Mouse (Mus musculus): Measurements from ENCODE around the gene Gm4922. TPM values are rescaled to one million over a fixed set of nuclear protein-coding genes. Genes with fewer than 3 reads are reported as not detected.
A peak's percentile ranks its signal among the peaks of the same experiment; 100 is the strongest.

Gm4922 gene
- not detected for total RNA-seq (2021)
- long read RNA-seq, experiment 1: 0 reads
- long read RNA-seq, experiment 2: 0 reads

DNA sequence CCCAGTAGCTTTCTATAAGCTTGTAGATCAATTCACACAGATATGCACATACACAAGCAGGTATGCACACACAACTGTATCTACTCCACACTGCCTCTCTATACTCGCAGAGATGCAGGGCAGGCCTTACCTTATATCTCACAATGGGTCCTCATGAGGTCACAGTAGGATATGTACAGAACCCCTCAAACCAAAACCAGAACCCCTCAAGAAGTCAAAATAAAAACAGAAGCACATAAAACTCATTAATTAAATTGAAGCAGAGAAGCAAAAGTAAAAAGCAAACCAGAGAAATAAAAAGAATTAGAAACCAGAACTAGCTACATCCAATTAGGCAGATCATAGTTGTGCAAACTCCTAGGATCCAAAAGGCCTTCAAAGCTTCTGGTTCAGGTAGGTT is at the start of gene Gm4922:
Gene Gm4922 (minus strand): TSS at position 101 of the 400 bp plus-strand sequence.
- intact Hi-C loops (cut with DNase I): no loop called here
- DNase-seq (ENCODE audit: low spot score in 2 of 2): no peak

DNA sequence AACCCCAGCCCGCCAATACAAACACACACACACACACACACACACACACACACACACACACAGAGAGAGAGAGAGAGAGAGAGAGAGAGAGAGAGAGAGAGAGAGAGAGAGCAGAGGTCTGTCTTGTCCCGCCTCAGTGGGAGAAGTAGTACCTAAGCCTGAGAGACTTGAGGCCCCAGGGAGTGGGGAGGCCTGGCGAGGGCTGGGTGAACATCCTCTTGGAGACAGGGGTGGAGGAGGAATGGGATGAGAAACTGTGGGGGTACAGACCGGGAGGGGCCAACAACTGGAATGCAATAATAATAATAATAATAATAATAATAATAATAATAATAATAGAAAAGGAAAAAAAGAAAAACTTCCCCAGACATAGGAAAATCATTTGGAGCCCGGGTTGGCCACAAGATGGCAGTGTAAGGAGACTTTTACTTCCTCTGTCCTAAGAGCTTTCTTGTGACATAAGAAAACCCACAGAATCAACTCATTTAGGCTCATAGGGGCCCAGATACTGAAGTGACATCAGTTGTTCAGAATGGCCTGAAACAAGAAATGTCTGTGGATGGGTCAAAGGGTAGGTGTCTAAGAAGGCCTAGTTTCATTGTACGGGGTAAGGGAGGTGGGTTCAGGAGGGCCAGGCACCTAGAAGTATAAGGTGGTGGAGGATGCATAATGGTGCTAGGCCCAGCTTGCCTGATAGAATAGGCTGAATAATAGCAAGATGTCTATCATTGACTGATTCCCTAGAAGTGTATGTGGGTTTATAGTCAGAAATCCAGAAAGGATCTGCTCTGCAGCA is 49.3 kb upstream of the Gm4922 start:
- intact Hi-C loops (cut with DNase I): loop anchor here (2.0 to 5.0 kb wide), 2 partner anchors 69 to 274 kb away; no protein-coding TSS in a partner anchor
- DNase-seq (ENCODE audit: low spot score in 2 of 2): peak; percentile 28 to 51

DNA sequence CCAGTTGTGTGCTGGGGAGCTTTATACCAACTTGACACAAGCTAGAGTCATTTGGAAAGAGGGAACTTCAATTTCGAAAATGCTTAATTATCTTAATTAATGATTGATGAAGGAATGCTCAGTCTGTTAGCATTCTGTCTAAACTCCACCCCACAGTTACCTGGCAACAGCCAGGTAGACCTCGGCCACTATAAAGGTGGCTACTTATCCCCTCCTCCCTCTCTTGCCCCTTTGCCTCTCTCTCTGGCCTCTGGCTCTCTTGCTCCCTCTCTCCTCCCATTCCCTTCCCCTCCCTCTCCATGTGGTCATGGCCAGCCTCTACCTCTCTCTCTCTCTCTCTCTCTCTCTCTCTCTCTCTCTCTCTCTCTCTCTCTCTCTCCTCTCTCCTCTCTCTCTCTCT is 47.8 kb upstream of the Gm4922 start:
- DNase-seq (ENCODE audit: low spot score in 2 of 2): no peak
- intact Hi-C loops (cut with DNase I): no loop called here

DNA sequence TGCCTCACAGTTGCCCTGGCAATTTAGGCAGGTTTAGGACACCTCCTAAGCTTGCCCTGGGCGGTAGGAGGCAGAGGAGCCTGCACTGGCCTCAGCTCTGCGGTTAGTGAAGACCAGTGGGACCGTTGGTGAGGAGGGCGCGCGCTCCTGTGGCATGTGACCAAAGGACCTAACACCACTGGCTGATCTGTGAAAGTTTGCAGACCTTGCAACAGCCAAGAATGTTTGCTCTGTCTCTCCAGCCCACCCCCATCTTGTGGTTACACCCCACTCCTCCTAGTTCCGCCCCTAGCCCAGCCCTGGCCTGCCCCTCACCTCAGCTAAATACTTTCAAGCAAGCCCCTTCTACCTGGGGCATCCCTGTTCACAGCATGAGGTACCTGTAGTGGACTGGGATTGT is 45.2 kb upstream of the Gm4922 start:
- no peak for DNase-seq (ENCODE audit: low spot score in 2 of 2)
- intact Hi-C loops (cut with DNase I): no loop called here

DNA sequence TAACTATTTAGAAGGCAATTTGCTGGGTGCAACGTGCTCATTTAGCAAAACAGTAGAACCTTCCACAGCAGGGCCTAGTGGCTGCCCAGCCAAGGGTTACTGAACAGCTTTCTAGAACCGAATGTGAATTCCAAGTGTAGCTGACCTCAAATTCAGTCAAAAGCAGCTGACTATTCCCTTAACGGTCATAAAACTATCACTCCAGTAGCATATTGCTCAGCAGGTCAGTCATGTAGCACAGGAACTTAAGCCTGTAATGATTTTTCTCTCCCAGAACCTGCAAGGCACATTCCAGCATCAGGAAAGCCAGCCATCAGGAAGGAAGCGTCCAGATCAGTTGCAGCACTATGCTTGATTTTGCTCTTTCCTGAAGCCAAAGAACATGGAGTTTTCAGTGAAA is 43.8 kb upstream of the Gm4922 start:
- DNase-seq (ENCODE audit: low spot score in 2 of 2): no peak
- intact Hi-C loops (cut with DNase I): no loop called here

DNA sequence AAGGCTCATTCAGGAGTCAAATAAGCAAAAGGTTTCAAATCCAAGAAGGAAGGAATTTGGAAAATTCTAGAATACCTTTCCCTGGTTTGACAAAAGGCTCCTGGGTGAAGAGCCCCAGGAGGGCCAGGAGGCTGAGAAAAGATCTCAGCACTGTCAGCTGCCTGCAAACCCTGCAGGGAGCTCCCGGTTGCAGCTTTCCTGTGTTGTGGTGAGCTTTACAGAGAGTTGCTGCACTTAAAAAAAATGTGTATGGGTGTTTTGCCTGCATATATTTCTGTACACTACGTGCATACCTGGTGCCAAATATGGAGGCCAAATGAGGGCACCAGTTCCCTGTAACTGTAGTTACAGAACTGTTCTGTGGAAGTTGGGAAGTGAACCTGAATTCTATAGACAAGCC is 41.3 kb upstream of the Gm4922 start:
- no peak for DNase-seq (ENCODE audit: low spot score in 2 of 2)
- intact Hi-C loops (cut with DNase I): no loop called here

DNA sequence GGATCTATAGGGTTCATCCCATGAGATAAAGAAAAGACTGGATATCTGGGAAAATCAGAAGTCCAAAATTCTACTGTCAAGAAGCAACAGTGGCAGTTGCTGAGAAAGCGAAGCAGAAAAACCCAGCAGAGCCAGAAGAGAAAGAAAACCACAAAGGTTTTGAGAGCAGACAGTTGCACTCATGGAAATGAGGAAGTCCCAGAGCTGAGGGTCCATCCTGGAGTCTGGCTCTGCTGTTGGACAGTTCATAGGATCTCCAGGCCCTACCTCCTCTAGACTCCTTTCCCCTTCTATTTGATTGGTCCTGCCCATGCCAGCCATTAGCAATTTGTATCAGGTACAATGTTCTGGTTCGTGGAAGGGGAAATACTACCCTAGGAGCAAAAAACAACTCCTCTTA is 39.5 kb upstream of the Gm4922 start:
- intact Hi-C loops (cut with DNase I): no loop called here
- no peak for DNase-seq (ENCODE audit: low spot score in 2 of 2)

DNA sequence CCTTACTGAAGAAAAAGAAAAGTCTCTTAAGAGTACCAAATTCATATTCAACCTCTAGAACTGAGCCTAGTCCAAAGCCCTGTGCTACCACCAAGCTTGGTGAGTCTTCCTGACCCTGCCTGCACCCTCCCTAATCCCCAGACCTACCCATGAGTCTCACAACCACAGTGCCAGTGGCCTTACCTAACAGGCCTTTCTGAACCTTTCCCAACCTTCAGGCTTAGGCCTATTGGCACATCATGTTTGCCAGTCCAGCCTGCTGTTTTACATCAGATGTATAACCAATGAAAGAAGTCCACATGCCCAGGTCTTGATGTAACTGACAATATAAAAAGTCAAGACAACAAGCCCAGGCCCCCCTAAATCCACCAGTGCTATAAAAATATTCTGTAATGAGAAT is 38.5 kb upstream of the Gm4922 start:
- intact Hi-C loops (cut with DNase I): no loop called here
- DNase-seq (ENCODE audit: low spot score in 2 of 2): no peak

DNA sequence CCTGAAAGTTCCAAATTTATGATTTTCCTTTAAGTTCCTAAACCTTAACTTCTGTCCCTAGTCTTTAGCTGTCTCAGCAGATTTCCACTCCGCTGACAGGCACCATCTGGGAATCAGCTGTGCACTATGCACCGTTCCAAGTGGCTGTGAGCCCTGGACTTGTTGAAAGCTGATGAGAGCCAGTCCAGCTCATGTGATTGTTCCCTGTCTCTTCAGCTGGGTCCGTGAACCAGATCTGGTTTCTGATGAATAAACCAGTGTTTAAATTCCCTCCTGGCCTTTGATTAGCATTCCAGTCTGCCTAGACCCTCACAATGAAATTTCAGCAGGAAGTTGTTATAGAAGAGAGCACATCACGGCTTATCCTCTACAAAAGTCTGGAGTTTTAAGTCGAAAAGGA is 30.0 kb upstream of the Gm4922 start:
- intact Hi-C loops (cut with DNase I): no loop called here
- peak; percentile 11 to 28 for DNase-seq (ENCODE audit: low spot score in 2 of 2)

DNA sequence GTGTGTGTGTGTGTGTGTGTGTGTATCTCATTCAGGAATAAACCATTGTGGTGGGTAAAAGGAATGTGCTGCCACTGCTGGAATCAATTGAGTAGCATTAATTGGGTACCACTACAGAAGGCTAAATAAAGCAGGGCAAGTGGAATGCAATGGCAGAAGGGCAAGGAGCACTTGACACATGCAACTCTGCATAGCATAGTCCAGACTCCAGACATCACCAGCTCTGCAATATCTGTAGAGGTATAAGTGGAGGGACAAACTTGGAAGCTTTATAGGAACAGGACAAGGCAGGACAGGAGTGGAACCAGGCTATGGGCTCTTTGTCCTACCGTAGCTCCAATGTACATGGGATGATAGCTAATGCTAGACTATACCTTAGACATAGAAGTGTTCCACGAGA is 25.2 kb upstream of the Gm4922 start:
- no peak for DNase-seq (ENCODE audit: low spot score in 2 of 2)
- intact Hi-C loops (cut with DNase I): no loop called here

DNA sequence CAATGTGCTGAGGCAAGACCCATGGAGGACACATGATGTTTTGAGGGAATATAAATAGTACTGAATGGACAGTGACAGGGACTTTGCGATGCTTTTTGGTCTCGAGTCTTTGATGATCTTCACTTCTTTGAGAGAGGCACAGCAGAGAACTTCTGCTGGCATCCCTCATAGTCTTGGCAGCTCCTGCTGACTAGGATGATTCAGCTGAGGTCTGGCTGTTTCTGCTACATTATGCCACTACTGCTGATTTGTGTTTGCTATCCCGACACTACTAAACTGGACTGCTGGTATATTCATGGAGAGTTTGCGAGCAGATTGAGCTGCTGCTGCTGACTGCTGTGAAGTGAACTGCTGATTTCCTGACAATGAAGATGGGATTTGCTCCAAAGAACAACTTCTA is 3.5 kb upstream of the Gm4922 start:
- intact Hi-C loops (cut with DNase I): no loop called here
- peak; percentile 10 to 31 for DNase-seq (ENCODE audit: low spot score in 2 of 2)

DNA sequence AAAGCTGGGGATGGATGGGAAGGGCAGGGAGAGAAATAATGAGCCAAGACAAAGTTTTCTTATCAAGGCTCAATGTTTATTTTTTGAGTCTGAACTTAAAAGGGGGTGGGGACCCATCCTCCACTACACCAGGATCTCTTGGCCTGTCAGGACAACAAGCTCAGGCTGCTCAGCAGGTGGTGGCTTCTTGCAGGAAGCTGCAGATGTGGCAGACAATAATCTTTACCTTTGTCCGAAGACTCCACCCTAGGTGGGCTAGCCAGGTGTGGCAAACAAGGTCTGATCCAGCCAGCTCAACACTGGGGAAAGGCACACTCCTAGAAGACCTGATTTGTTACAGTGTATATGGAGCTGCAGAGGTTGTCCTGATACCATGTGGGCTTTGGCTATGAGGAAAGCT is 2.0 kb upstream of the Gm4922 start:
- DNase-seq (ENCODE audit: low spot score in 2 of 2): no peak
- intact Hi-C loops (cut with DNase I): no loop called here

DNA sequence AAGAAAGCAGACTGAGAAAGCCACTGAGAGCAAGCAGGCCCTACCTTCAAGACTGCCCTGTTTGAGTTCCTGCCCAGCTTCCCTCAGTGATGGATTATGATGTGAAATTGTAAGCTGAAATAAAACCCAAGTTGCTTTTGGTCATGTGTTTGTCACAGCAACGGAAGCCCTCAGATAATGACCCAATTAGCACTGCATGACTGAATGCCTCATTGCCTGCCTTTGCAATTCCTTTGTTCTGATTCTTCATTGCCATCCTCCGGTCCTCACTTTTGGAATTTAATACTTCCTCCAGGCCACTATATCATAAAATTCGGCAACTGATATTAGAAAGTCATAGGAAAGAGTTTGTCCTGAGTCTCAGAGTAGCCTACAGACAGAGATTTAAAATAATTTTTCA is 9.0 kb downstream of the Gm4922 start:
- no peak for DNase-seq (ENCODE audit: low spot score in 2 of 2)
- intact Hi-C loops (cut with DNase I): no loop called here

DNA sequence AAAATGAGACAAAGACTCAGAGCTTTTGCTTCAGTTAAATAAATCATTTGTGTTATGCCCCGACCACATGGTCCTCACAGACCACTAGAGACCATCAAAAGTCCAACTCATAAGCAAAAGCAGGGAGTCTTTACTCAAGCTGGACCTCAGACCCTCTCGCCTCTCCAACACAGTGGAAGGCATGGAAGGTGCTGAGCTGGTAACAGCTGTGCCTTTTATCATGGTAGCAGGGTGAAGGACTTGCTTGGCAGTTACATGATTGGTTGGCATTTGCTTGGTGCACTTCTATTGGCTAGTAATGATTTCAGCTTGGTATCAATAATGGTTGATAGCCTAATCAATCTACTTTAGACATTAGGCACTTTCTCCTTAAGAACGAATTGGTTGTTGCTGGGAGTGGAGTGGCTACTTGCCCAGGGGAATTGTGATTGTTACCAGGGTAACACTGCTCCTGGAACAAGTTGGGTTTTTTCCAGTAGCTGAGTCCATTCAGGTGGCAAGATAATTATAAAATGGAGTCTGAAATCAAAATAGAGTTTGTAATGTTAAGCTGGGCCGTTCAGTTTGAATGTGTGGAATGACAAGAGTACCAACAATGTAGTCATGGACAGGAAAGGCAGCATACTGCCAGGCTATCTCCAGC is 13.9 kb downstream of the Gm4922 start:
- DNase-seq (ENCODE audit: low spot score in 2 of 2): peak in 1 of 2 experiments; percentile 10
- intact Hi-C loops (cut with DNase I): no loop called here

DNA sequence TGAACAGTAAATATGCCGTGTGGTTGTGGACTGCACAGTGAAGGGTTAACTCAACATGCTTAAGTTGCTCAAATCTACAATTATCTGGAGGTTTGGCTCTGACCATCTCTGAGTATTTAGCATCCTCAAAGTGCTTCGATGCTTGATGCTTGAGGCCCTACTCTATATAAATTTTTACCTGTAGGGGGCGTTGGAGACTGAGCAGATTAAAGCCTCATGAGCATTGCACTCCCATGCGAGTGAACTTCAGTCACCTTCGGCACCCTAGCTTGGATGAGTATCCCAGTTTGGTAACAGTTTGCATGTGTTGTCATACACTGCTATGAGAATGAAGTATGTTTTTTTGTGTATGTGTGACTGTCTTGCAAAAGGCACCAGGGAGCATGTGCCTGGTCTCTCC is 16.7 kb downstream of the Gm4922 start:
- intact Hi-C loops (cut with DNase I): no loop called here
- DNase-seq (ENCODE audit: low spot score in 2 of 2): no peak

DNA sequence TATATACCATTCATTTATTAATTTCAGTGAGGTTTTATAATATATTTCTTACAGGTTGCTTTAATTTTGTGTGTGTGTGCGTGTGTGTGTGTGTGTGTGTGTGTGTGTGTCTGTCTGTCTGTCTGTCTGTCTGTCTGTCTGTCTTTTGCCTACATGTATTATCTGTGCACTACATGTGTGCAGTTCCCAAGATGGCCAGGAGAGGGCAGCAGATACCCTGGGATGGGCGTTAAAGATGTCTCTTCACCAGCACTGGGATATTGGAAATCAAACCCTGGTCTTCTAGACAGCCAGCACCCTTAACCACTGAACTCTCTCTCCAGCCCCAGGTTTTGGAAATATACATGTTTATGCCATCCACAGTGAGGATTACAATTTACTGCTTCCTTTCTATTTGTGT is 26.4 kb downstream of the Gm4922 start:
- intact Hi-C loops (cut with DNase I): loop anchor here (2.0 to 5.0 kb wide), 2 partner anchors 82 to 145 kb away; no protein-coding TSS in a partner anchor

DNA sequence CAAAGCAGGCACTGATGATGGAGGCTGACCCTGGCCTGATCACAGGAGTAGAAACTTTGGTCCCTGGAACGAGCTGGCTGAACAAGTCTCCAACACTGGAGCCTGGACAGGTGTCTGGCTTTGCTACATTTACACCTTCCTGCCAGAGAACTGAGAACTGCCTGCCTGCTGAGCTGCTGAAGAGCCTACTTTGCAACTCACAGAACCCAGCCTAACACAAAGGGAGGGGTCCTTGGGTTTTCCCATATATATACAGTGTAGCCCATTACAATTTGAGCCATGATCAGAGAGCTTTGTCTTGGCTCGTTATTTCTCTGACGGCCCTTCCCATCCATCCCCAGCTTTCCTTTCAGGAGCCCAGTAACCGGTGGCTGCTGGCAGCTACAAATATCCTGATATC is 36.5 kb downstream of the Gm4922 start:
- intact Hi-C loops (cut with DNase I): no loop called here
- no peak for DNase-seq (ENCODE audit: low spot score in 2 of 2)

More for the DNA sequence above, 26.4 kb downstream of the Gm4922 start:
- DNase-seq (ENCODE audit: low spot score in 2 of 2): peak; percentile 38 to 45

DNA sequence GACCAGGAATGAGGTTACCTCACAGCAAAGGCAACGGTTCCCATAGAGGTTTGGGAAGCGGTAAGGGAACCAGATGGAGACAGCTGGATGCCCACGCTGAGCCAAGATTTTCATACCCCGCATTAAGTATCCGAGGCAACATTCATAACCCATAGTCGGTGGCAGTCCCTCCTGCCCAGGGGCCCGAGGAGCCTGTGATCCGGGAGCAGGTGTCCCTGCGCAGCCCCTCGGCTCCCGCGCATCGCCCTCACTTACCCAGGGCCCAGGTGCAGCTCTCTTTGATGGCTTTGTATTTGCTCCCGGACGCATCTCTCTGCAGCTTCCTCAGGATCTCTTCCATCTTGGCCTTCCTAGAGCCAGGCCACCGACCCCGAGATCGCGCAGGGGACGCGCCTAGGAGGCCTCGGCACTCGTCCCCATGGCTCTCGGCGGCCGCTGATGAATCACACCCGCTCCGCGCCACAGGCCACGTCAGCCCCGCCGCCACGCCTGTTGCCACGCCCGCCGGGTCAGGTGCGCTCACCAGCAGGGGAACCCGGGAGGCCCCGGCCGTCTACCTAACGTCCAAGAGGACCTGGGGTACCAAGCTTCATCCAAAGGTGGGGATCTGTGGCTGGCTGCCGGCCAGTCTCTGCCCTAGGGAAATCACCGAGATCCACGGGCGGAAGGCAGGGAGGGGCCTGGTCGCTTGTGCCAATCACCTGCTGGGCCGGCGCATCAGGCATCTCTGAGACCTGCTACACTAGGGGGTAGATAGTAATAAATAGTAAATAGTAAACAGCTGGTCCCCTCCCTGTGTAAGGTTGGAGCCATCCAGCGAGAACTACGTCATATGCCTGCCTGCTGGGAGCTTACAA is 43.1 kb downstream of the Gm4922 start, which contains the start of gene Arfgef3:
Gene Arfgef3 (minus strand): TSS at position 664 of the 857 bp plus-strand sequence.
- DNase-seq (ENCODE audit: low spot score in 2 of 2): peak; percentile 71 to 79
- intact Hi-C loops (cut with DNase I): no loop called here

DNA sequence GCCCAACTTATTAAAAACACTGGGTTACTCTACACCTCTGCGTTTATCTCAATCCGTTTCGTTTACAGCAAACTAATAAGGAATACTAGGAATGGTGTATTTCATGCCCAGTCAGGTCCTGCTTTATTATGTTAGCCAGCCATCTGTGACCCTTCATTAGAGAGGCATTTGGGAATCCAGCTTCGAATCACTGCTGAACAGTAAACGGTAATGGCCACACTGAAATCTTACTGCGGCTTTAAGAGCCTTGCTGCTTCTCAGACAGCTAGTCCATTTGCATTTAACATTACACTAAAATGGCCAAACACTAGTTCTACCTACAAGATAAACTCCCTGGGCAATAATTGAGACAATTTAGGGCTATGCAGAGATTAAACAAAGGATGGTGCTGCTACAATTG is 44.5 kb downstream of the Gm4922 start:
- intact Hi-C loops (cut with DNase I): no loop called here
- no peak for DNase-seq (ENCODE audit: low spot score in 2 of 2)

DNA sequence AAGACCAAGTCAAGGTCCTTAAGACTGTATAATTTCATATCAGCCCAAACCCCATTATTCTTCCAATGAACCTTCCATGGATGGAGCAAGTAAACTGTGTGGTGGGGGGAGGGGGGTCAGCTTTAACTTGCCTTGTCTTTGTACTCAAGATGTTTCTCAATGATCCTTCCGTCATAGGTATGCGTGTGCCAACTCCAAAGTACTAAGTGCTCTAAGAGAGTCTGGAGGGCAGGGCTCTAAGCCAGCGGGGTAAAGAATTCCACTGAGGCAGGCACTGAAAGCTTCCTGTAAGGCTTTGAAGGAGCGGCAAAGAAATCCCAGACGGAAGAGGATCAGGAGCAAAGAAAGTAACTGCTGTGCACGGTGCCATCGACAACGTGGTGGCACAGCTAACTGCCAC is 45.6 kb downstream of the Gm4922 start:
- intact Hi-C loops (cut with DNase I): no loop called here
- no peak for DNase-seq (ENCODE audit: low spot score in 2 of 2)
